Mouse (Mus musculus) small intestine, adult 2 months (tissue): Measurements from ENCODE around the gene Ctse. TPM values are rescaled to one million over a fixed set of nuclear protein-coding genes. Genes with fewer than 3 reads are reported as not detected.

ENCODE experiments used
- H3K27ac ChIP-seq: fragments of 200-500 bp; 2 replicates; pipeline ENCODE4 v1.5.1; 2012; ENCODE audit warnings: low read depth, low read length, control low read depth, inconsistent platforms; ENCODE audit not compliant: insufficient read depth
- H3K27me3 ChIP-seq: fragments of 200-500 bp; 2 replicates; pipeline ENCODE4 v1.6.1; 2012; ENCODE audit warnings: mild to moderate bottlenecking, moderate library complexity, low read length, inconsistent platforms; ENCODE audit not compliant: control insufficient read depth, insufficient read depth
- H3K36me3 ChIP-seq: fragments of 200-500 bp; 2 replicates; pipeline ENCODE4 v1.6.1; 2012; ENCODE audit warnings: mild to moderate bottlenecking, low read length, control low read depth, inconsistent platforms; ENCODE audit not compliant: control insufficient read depth, insufficient read depth
- H3K4me1 ChIP-seq: fragments of 200-500 bp; 2 replicates; pipeline ENCODE4 v1.6.1; 2012; ENCODE audit warnings: low read length, inconsistent platforms, mixed read lengths; ENCODE audit not compliant: control insufficient read depth, insufficient read depth, insufficient read length
- H3K4me3 ChIP-seq: fragments of 200-500 bp; 2 replicates; pipeline ENCODE4 v1.5.1; 2012; ENCODE audit warnings: low read depth, mild to moderate bottlenecking, control low read depth, inconsistent platforms, low read length, moderate library complexity
- CTCF ChIP-seq: fragments of 200-500 bp; IDR thresholded peaks from 2 replicates; pipeline ENCODE4 v1.5.1; 2012; ENCODE audit warnings: low read depth, mild to moderate bottlenecking, control low read depth, inconsistent platforms, low read length, moderate library complexity, mixed read lengths; ENCODE audit not compliant: insufficient replicate concordance, insufficient read length; ENCODE audit errors: extremely low read depth
- POLR2A ChIP-seq: fragments of 200-500 bp; IDR thresholded peaks from 2 replicates; pipeline ENCODE4 v1.6.1; 2012; ENCODE audit warnings: low read depth, mild to moderate bottlenecking, control low read depth, inconsistent platforms, low read length, moderate library complexity
- WGBS: fragments of 180-500 bp; shearing (Covaris S2); methylation state at CpG from one replicate; pipeline ENCODE4 v1.1.7; 2018; 5-methylcytosine and 5-hydroxymethylcytosine counted together
- polyA plus RNA-seq: library from polyadenylated mRNA; depleted of rRNA; stranded (reverse); fragments of >200 nt; gene quantifications from 2 replicates; pipeline ENCODE4 v1.2.3, GENCODE M21; 2012; rRNA removed

Gene Ctse
- 4.2 and 184 TPM in 2 replicates for polyA plus RNA-seq

GRCm38 (mm10) chr1:131637791-131638540 lies at the start of gene Ctse:
TSS of gene Ctse (plus strand) at chr1:131638306.
- H3K27ac ChIP-seq = 0 out of 2 replicates have a peak within 1 kb of the TSS, but pooled peaks have one; percentile 10
- WGBS = 21% methylated on average over 9 of the region's 9 CpGs
- TF ChIP-seq CTCF = no peak
- no peak for TF ChIP-seq POLR2A
- H3K4me3 ChIP-seq = peak within 1 kb of the TSS; percentile 24; the same call in 1 of the 2 replicates
- no peaks in the 10 kb centered on the region for H3K27me3 ChIP-seq
- H3K4me1 ChIP-seq = no peaks in the 10 kb centered on the region
- no peaks in the 10 kb centered on the region for H3K36me3 ChIP-seq

- Histone ChIP-seq H3K36me3 (no peaks in the 10 kb centered on the region), H3K4me3 (no peak within 1 kb of the TSS), H3K27me3 (peaks cover 6% of the 10 kb centered on the region; the same call in 1 of the 2 replicates), H3K4me1 (no peaks in the 10 kb centered on the region), H3K27ac (no peak within 1 kb of the TSS)
- 23% methylated on average over 12 of the region's 12 CpGs for WGBS
- no peak for TF ChIP-seq CTCF
- no peak for TF ChIP-seq POLR2A
Observed at GRCm38 (mm10) chr1:131598905-131599304, 39.2 kb upstream of the Ctse start, which contains the start of gene Avpr1b. TSS of gene Avpr1b (plus strand) at chr1:131599239.

GRCm38 (mm10) chr1:131600314-131600713 lies 37.8 kb upstream of the Ctse start:
- no peak overlapping the region for H3K27ac ChIP-seq
- no peak for TF ChIP-seq POLR2A
- TF ChIP-seq CTCF = peak; percentile 20; the same call in 1 of the 2 replicates
- H3K36me3 ChIP-seq = no peaks in the 10 kb centered on the region
- 35% methylated on average over 11 of the region's 11 CpGs for WGBS
- no peaks in the 10 kb centered on the region for H3K4me1 ChIP-seq
- H3K27me3 ChIP-seq = peaks cover 6% of the 10 kb centered on the region; the same call in 1 of the 2 replicates
- no peak overlapping the region for H3K4me3 ChIP-seq

- Histone ChIP-seq H3K36me3 (no peaks in the 10 kb centered on the region), H3K27me3 (no peaks in the 10 kb centered on the region), H3K27ac (no peak overlapping the region), H3K4me3 (no peak overlapping the region), H3K4me1 (no peaks in the 10 kb centered on the region)
- 83% methylated on average over 2 of the region's 2 CpGs for WGBS
- TF ChIP-seq POLR2A = no peak
- no peak for TF ChIP-seq CTCF
Observed at GRCm38 (mm10) chr1:131606719-131607118, 31.4 kb upstream of the Ctse start.

GRCm38 (mm10) chr1:131612556-131613155 lies 25.4 kb upstream of the Ctse start:
- no peaks in the 10 kb centered on the region for H3K36me3 ChIP-seq
- no peaks in the 10 kb centered on the region for H3K27me3 ChIP-seq
- no peak overlapping the region for H3K4me3 ChIP-seq
- H3K4me1 ChIP-seq = no peaks in the 10 kb centered on the region; the same call in 1 of the 2 replicates
- TF ChIP-seq CTCF = no peak
- TF ChIP-seq POLR2A = no peak
- 18% methylated on average over 4 of the region's 4 CpGs for WGBS
- H3K27ac ChIP-seq = no peak overlapping the region

GRCm38 (mm10) chr1:131613361-131614133 lies 24.6 kb upstream of the Ctse start:
- Histone ChIP-seq H3K4me1 (no peaks in the 10 kb centered on the region; the same call in 1 of the 2 replicates), H3K27ac (no peak overlapping the region), H3K4me3 (no peak overlapping the region), H3K27me3 (no peaks in the 10 kb centered on the region), H3K36me3 (no peaks in the 10 kb centered on the region)
- 65% methylated on average over 16 of the region's 16 CpGs for WGBS
- peak; percentile 74; the same call in 1 of the 2 replicates for TF ChIP-seq CTCF
- TF ChIP-seq POLR2A = no peak

- no peaks in the 10 kb centered on the region; the same call in 1 of the 2 replicates for H3K4me1 ChIP-seq
- WGBS = 67% methylated on average over 6 of the region's 6 CpGs
- TF ChIP-seq CTCF (no peak), POLR2A (no peak)
- H3K27me3 ChIP-seq = no peaks in the 10 kb centered on the region
- H3K4me3 ChIP-seq = no peak overlapping the region
- H3K36me3 ChIP-seq = no peaks in the 10 kb centered on the region
- H3K27ac ChIP-seq = no peak overlapping the region
Observed at GRCm38 (mm10) chr1:131614641-131615040, 23.5 kb upstream of the Ctse start.
